Mouse (Mus musculus): ENCODE results near the gene Hoxd13.

Gene Hoxd13

DNA sequence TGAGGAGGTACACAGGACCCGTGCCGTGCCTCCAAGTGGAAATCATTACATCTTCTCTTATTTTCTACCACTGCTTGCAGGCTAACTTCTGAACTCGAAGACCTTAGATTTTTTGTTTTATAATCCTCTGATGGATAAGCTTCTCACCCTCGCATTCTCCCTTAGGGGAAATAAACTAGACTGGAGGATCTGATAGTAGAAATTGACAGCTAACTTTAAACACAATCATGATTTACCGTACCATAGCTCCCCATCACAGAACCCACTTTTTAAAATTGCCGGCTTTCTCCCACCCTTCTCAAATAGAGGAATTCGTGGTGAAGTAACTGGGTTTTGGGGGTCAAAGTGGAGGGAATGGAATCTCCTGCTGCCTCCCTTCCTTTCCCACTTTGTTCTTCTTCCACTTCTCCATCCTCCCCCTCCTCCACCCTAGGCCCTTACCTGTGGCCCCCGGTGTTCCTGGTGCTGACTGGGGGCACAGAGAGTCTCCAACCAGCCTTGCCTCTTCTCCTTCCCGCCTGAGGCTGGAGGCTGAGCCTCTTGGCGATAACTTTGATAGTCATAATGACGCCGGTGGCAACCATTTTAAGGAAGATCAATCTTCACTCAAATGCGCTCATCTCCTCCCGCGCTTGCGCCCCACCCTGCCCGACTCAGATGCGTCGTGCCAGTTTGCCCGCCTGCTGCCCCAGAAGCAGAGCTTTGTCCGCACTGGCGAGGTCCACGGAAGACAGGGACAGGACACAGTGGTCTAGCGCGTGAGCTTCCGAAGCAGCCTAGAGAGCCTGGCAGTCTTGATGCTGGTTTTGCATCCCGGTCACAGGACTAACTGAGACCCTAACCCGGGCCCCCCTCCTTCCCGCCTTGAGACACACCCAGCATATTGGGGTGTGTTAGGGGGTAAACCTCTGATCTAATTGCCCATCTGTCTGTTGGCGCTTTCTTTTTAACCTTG, 7.4 kb upstream of the Hoxd13 start:
- in situ Hi-C loops (cut with MboI, MseI), result loop anchor here (25.0 kb wide), 1 partner anchor 698 kb away; no protein-coding TSS in a partner anchor

DNA sequence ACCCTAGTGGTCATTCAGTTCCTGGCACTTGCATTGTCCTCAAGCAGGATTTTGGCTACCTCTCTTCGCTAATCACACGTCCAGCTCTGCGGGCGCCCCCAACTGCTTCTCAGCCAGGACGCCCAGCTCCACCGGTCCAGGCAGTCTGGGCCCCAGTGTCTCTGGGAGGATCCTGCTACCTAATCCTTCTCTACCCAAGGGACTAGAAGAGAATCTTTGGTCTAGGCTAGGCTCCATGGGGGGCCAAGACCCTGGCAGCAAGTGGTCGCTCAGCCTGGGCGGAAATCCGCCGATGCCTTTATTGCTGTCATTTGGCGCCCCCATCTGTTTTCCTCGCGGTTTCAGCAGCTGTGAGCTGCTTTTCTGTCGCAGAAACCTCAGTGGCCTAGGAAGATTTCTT, 6.4 kb upstream of the Hoxd13 start:
- in situ Hi-C loops (cut with MboI, MseI), result loop anchor here (25.0 kb wide), 1 partner anchor 699 kb away; no protein-coding TSS in a partner anchor

DNA sequence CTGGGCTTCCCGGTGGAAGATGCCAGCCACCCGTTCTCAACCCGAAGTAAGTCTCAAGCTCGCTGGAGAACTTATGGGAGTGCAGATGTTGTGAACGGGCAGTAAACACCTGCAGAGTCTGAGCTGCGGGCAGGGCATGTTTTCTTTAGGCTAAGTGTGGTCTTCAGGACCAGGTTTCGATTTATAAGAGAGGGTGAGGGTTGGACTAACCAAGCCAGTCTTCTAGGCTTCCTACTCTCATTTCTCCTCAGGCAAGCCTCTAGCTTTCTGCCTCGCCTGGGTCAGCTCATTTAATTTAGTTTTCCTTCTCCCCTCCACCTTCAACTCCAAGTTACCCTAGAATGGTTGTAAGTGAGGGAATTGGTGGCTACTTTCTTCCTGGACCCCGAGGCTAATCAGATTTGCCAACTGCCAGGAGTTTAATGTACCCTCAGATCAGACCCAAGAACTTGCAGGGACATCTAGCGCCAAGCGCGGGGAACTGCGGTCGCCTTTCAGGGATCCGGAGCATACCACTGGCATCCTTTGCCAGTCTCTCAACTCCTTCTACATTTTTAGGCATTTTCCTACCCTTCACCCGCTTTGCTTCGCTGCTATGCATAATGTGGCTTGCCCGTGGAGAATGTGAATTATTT, 4.7 kb upstream of the Hoxd13 start:
- in situ Hi-C loops (cut with MboI, MseI), result loop anchor here (25.0 kb wide), 1 partner anchor 701 kb away; no protein-coding TSS in a partner anchor

DNA sequence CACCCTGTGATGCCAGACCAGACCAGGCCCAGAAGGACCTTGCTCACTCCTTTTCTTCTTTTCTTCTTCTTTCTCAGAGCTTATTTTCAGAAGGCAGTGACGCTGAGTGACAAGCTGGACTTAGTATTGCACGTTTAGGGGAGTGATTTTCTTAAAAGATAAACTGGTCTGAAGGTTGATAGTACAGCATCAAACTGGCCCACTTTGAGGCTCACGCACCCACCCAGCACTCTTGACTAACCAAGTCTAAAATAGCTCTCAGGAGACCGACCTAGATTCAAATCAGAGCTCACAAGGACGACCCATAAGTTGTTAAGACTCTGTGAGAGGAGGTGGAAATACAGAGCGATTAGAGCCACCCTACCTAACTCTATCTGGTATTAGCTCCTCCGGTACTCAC, 1.7 kb upstream of the Hoxd13 start:
- in situ Hi-C loops (cut with MboI, MseI), result loop anchor here (25.0 kb wide), 1 partner anchor 704 kb away; no protein-coding TSS in a partner anchor

DNA sequence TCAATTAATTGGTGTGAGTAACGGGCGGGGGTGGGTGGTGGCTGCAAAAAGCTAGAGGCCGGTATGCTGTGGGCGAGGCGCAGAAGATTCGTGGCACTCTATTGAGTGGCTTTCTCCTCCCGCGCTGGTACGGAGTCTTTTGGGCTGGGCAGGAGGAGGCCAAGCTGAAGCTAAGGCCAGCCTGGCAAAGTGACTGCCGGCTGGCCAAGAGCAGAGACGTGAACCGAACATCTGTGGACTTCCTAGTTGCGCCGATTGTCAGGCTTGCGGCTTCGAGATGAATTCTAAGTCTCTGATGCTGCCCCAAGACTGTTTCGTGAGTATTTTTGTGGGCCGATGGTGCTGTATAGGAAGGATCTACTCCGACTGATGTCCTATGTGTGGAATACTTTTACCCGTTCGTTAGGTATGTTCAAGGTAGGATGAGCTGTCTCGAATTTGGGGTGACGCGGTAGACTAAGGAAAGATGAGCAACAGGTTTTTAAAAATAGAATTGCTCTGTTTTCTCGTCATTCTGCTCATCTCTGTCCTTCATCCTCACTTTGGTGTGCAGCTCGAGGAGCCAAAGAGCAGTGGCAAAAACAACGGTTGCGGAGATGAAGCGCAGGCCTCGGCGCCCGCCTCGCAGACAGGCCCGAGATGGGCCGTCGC, 794 bp upstream of the Hoxd13 start:
- in situ Hi-C loops (cut with MboI, MseI), result loop anchor here (25.0 kb wide), 1 partner anchor 705 kb away; no protein-coding TSS in a partner anchor

DNA sequence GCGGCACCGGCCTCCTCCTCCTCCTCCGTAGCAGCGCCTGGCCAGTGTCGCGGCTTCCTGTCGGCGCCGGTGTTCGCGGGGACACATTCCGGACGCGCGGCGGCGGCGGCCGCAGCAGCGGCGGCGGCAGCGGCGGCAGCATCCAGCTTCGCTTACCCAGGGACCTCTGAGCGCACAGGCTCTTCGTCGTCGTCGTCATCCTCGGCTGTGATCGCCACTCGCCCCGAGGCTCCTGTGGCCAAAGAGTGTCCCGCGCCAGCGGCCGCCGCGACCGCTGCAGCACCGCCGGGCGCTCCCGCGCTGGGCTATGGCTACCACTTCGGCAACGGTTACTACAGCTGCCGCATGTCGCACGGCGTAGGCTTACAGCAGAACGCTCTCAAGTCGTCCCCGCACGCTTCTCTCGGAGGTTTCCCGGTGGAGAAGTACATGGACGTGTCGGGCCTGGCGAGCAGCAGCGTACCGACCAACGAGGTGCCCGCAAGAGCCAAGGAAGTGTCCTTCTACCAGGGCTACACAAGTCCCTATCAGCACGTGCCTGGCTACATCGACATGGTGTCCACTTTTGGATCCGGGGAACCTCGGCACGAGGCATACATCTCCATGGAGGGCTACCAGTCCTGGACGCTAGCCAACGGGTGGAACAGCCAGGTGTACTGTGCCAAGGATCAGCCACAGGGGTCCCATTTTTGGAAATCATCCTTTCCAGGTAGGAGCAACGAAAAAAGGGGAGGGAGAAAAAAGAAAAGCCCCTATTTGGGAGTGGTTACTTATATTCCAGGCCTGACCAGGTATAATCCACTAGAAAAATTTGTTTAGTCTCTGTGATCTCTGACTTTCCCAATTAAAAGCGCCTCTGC, 490 bp downstream of the Hoxd13 start:
- in situ Hi-C loops (cut with MboI, MseI), result loop anchor here (25.0 kb wide), 1 partner anchor 706 kb away; no protein-coding TSS in a partner anchor

DNA sequence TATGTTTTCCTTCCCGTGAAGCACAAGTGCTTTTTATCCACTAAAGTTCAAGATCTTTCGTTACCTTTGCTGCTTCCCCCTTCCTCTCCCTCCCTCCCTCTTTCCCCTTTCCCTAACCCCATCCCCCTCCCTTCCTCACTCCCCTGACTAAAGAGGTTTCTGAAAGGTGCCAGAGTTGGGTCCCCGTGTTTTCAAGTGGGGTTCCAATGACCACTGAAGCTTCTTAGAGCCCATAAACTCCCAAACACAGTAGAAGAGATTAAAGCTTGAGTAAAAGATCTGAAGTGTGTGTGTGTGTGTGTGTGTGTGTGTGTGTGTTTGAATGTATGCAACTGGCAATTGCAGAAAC, 1.1 kb downstream of the Hoxd13 start:
- in situ Hi-C loops (cut with MboI, MseI), result loop anchor here (25.0 kb wide), 1 partner anchor 707 kb away; no protein-coding TSS in a partner anchor

DNA sequence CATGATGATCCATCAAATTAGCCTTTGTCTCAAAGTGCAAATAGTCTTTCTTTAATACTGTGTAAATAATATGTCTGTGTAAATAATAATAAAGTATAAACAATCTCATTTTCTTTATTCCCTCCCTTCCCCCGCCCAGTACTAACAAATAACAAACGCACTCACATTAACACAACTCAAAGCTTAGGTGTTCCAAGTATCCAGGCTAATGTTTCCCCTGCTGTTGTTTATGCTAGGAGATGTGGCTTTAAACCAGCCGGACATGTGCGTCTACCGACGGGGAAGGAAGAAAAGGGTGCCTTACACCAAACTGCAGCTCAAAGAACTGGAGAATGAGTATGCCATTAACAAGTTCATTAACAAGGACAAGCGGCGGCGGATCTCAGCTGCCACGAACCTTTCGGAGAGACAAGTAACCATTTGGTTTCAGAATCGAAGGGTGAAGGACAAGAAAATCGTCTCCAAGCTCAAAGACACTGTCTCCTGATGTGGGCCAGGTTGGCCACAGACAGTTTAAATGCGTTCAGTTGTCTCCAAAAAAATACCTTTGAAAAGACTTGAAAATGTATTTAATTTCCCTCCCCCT, 1.6 kb downstream of the Hoxd13 start:
- in situ Hi-C loops (cut with MboI, MseI), result loop anchor here (25.0 kb wide), 1 partner anchor 707 kb away; no protein-coding TSS in a partner anchor

DNA sequence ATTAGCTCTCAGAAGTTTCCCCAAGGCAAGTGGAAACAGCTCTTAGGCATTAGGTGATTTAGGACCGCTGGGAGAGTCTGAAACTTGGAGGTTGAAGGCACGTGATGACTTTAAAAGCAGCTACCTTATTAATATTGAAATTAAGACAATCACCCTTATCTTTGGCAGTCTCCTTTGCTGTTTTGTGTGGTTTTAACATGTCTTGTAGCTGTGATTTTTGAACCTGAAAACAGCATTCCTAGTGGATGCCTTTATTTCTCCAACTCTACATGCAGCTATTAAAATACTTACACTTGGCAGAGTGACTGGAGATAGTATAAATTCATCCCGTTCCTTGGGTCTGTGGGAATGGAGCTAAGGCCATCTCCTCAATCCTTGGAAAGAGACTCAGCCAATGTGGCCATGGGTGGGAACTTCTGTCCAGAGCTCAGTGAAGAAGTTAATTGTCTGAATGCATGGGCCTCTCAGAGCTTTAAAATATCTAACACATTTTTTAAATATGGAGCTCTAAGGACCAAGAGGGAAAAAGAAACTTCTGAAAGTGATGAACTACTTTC, 2.6 kb downstream of the Hoxd13 start:
- in situ Hi-C loops (cut with MboI, MseI), result loop anchor here (25.0 kb wide), 1 partner anchor 708 kb away; no protein-coding TSS in a partner anchor

DNA sequence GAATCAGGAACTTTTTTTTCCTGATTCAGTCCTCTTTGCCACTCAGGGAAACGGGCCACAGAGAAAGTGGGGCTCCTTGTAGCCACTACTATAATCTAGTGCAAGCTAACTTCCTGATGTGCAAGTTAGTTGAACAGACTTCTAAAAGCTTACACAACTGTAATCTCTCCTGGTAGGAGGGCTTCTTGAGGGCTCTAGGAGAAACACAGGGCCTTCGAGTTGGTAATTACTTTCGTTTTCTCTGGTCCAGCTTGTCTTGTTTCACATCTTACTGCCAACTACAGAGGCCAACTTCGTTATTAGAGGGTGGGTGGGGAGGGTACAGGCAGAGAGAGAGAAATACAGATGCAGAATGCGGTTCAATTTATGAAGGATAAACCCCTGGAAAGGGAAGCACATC, 3.7 kb downstream of the Hoxd13 start:
- in situ Hi-C loops (cut with MboI, MseI), result loop anchor here (25.0 kb wide), 1 partner anchor 710 kb away; no protein-coding TSS in a partner anchor

DNA sequence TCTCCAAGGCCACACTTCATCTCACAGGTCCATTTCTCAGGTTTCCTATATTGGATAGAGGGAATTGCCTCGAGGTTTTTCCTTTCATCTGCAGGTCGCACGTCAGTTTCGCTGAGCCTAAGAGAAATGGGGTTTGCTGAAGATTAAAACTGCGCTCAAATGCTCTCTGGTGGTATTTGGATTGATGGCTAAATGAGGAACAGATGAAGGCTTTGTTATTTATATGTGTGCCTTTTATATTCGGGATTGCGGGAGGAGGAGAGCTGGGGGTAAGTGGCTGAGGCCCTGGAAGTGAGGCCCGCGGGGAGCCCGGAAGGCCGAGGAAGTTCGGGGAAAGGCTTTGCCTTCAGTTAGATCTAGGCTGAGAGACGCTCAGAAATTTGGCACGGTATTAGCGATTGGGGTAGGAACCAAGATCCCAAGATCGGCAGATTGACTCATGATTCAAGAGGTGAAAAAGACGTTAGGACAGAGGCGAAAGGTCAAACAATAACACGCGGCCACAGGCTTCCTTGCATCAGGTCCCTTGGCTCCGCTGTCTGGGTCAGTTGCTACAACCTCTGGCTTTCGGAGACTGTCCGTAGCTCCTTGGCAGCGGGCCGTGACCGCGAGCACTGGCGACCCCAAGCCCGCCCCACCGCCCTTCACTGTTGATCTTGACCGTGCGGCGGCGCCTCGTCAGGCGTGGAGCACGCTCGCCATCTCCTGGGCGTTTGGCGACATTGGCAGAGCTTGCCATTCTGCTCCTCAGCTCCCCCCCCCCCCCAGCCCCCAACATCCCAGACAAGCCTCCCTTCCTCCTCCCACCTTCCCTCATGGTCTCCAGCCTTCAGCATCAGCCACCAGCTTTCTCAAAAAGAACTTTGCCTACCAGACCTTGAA, 4.6 kb downstream of the Hoxd13 start:
- in situ Hi-C loops (cut with MboI, MseI), result loop anchor here (25.0 kb wide), 1 partner anchor 710 kb away; no protein-coding TSS in a partner anchor

DNA sequence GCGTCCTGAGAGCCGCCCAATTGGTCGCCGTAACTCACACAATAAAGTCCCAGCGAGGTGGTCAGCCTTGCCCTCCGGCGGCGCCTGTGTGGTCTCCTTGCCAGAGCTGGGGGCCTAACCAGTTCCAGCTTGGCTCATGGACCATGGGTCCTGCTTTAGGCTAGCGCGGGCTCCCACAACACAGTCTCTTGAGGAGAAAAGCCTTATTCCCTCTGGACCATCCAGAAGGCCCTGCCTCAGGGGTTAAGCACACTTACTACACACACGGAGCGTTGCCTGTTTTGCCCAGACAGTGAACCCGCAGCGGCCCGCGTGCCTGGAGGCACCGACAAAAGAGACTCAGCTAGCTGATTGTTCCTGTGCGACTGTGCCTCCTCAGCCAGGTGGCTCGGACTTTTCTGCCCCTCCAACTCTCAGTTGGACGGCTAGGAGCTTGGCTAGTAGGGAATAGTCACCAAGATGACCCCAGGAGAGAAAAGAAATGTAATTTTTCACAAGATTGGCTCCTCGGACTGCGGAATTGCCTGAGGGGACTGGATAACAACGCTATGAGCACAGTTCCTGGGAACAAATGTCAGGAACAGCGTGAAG, 5.8 kb downstream of the Hoxd13 start:
- in situ Hi-C loops (cut with MboI, MseI), result loop anchor here (25.0 kb wide), 1 partner anchor 712 kb away; no protein-coding TSS in a partner anchor

DNA sequence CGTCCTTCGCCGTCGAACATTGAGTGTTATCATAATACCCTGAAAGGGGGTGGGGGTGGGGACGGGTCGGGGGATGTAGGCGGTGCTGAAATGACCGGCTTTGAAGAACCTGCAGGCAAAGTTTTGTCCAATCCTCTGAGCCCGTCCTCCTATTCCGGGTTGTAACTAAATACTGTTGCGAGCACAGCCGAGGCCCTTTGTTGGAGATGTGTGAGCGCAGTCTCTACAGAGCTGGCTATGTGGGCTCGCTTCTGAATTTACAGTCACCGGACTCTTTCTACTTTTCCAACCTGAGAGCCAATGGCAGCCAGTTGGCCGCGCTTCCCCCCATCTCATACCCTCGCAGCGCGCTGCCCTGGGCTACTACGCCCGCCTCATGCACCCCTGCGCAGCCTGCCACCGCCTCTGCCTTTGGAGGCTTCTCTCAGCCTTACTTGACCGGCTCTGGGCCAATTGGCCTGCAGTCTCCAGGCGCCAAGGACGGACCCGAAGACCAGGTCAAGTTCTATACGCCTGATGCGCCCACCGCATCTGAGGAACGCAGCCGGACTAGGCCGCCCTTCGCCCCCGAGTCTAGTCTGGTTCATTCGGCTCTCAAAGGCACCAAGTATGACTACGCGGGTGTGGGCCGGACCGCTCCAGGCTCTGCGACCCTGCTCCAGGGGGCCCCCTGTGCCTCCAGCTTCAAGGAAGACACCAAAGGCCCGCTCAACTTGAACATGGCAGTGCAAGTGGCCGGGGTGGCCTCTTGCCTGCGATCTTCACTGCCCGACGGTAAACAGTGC, 7.0 kb downstream of the Hoxd13 start, which contains the start of gene Hoxd12:
Gene Hoxd12, plus strand, starts transcription at position 133 of the 785 bp plus-strand sequence.
- in situ Hi-C loops (cut with MboI, MseI), result loop anchor here (25.0 kb wide), 1 partner anchor 713 kb away; no protein-coding TSS in a partner anchor

DNA sequence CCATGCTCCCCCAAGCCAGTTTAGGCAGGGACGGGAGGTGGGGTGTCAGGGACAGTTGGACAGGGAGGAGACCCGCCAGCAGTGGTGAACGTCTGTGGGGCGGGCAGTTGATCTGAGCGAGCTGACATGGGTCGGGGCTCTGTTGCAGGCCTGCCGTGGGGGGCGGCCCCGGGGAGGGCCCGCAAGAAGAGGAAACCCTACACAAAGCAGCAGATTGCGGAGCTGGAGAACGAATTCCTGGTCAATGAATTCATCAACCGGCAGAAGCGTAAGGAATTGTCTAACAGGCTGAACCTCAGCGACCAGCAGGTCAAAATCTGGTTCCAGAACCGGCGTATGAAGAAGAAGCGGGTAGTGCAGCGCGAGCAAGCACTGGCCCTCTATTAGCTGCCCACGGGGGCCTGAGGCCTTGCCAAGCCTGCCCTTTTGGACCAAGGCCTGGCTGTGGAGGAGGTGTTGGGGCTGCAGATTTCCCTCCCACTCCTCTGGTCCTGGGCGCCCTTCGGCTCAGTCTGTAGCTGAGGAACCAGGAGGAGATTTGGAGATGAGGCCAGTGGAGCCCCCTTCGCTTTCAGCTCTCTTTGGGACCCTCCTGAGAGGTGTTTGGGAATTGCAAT, 7.7 kb downstream of the Hoxd13 start:
- in situ Hi-C loops (cut with MboI, MseI), result no loop called here

DNA sequence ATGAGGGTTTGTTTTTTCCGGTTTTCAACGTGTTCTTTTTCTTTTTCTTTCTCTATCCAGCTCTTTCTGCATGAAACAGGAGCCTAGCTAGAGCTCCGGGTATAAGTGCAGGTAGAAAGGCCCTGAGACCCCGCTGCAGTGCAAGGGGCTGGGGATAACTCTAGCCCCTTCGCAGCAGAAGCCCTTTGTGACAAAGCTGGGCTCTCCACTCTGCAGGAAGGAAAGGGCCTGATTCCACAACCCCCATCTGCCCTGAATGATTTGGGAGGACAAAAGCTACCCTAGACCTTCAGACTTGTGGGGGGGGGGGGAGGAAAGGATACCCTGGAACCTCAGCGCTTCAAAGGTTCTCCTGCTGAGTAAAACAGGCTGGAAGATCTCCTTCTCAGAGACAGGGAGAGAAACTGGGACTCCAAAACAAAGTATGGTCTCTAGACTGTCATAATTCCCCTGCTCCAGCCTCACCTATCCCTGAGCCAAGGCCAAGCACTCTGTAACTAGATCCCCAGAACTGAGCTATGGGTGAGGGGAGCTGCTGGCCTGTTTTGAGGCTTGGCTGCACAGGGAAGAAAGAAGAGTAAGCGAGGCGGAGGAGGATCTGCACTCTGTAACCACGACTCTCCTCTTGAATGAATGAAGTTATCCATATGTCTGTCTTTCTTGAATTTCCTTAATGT, 8.4 kb downstream of the Hoxd13 start:
- in situ Hi-C loops (cut with MboI, MseI), result no loop called here

DNA sequence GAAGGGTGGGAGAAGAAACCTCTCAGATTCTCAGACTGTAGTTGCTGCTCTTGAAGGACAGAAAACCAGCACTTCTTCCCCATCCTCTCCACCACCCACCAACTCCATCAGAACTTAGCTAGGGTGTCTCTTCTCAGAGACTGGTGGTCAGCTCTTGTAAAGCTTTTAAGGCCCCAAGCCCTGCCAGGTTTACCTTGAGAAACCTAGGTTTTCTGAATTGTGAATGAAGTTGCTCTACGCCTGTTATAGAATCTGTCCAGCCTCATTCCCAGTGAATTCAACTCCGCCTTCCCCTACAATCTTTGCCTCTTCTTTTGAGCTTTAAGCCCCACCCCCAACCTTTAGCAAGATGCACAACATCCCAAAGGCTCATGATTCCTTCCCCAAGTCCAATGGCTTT, 9.0 kb downstream of the Hoxd13 start:
- in situ Hi-C loops (cut with MboI, MseI), result no loop called here

Data from T-helper 1 cell (primary cell).